Mouse (Mus musculus): ENCODE data around the gene Fam213b. TPM values are rescaled to one million over a fixed set of nuclear protein-coding genes. Genes with fewer than 3 reads are reported as not detected.

Gene Fam213b
- total RNA-seq, 4 experiments from 2014 or later, result 21.8 to 161 (median 71.6) TPM

Other genes with a start within 250 kb of the Fam213b start
- not detected for gene Actrt2, start 231.3 kb downstream of the Fam213b start, total RNA-seq (2022)
- gene Ttc34, start 61.7 kb downstream of the Fam213b start, total RNA-seq (2022), result under 1 TPM; 0.38 to 0.63 (median 0.46) TPM
- 1 to 10 TPM in 2 of 4 experiments, under 1 TPM in 2; 0.31 to 4.6 (median 1.5) TPM for gene Mmel1, start 29.6 kb downstream of the Fam213b start, total RNA-seq (2022)
- gene Tnfrsf14, start 29.4 kb upstream of the Fam213b start, total RNA-seq (2022), result 10 to 100 TPM in 1 of 4 experiments, 1 to 10 TPM in 3; 6.9 to 14.7 (median 8.7) TPM
- not detected for gene Hes5, start 61.8 kb upstream of the Fam213b start, total RNA-seq (2022)
- 10 to 100 TPM; 27.8 to 38.1 (median 34.0) TPM for gene Pank4, start 65.0 kb upstream of the Fam213b start, total RNA-seq (2022)
- 1 to 10 TPM in 2 of 4 experiments, under 1 TPM in 2; 0.46 to 2.3 (median 1.1) TPM for gene Plch2, start 157.6 kb upstream of the Fam213b start, total RNA-seq (2022)
- gene Pex10, start 167.9 kb upstream of the Fam213b start, total RNA-seq (2022), result 10 to 100 TPM; 19.3 to 32.9 (median 21.7) TPM
- gene Rer1, start 187.2 kb upstream of the Fam213b start, total RNA-seq (2022), result 100 to 1,000 TPM in 2 of 4 experiments, 10 to 100 TPM in 2; 96.8 to 116 (median 106) TPM
- 10 to 100 TPM in 2 of 4 experiments, 1 to 10 TPM in 2; 7.9 to 17.0 (median 12.8) TPM for gene Morn1, start 187.4 kb upstream of the Fam213b start, total RNA-seq (2022)

All from adrenal gland, adult 8-10 months (tissue).